Mouse (Mus musculus) kidney, embryonic 16.5 days (tissue): ENCODE results near the gene Smad9. TPM values are rescaled to one million over a fixed set of nuclear protein-coding genes. Genes with fewer than 3 reads are reported as not detected.
A peak's percentile ranks its signal among the peaks of the same experiment; 100 is the strongest.

Source experiments
- ATAC-seq: fragments of 200-750 bp; cut with Nextera tagmentation; 2 replicates; pipeline ENCODE4 v1.8.0; 2017; ENCODE audit warnings: moderate TSS enrichment; ENCODE audit not compliant: low FRiP score, low TSS enrichment
- H3K27ac ChIP-seq: fragments of 300-500 bp; sonication (generic); 2 replicates; pipeline ENCODE4 v1.5.1; 2014; ENCODE audit warnings: low read length
- H3K27me3 ChIP-seq: fragments of 300-500 bp; sonication (generic); 2 replicates; pipeline ENCODE4 v1.6.1; 2014; ENCODE audit warnings: low read length, control low read depth, mixed read lengths; ENCODE audit not compliant: insufficient read depth
- H3K36me3 ChIP-seq: fragments of 300-500 bp; sonication (generic); 2 replicates; pipeline ENCODE4 v1.6.1; 2014; ENCODE audit warnings: low read length, control low read depth, mixed read lengths; ENCODE audit not compliant: insufficient read depth
- H3K4me1 ChIP-seq: fragments of 300-500 bp; sonication (generic); 2 replicates; pipeline ENCODE4 v1.6.1; 2014; ENCODE audit warnings: low read length, control low read depth, mixed read lengths; ENCODE audit not compliant: insufficient read depth
- H3K4me2 ChIP-seq: fragments of 300-500 bp; sonication (generic); replicated peaks from 2 replicates; pipeline ENCODE4 v1.6.1; 2014; ENCODE audit warnings: low read depth, low read length
- H3K4me3 ChIP-seq: fragments of 300-500 bp; sonication (generic); 2 replicates; pipeline ENCODE4 v1.5.1; 2014; ENCODE audit warnings: mild to moderate bottlenecking, low read length
- H3K9ac ChIP-seq: fragments of 300-500 bp; sonication (generic); replicated peaks from 2 replicates; pipeline ENCODE4 v1.6.1; 2014; ENCODE audit warnings: low read length
- H3K9me3 ChIP-seq: fragments of 300-500 bp; sonication (generic); 2 replicates; pipeline ENCODE4 v1.6.1; 2016; ENCODE audit warnings: low read length, control low read depth
- WGBS: fragments of 180-500 bp; shearing (Covaris S2); extraction: QIAGEN DNeasy Blood & Tissue Kit; methylation state at CpG from one replicate; pipeline ENCODE4 v1.1.7; 2014; 5-methylcytosine and 5-hydroxymethylcytosine counted together
- polyA plus RNA-seq: library from polyadenylated mRNA; unstranded; fragments of >200 nt; fragmentation: Nextera tagmentation; extraction: Ambion mirVana; gene quantifications from 2 replicates; pipeline ENCODE4 v1.2.1, GENCODE M21; 2015

Gene Smad9
- polyA plus RNA-seq, 1 experiment from 2014 or later, result 1.4 TPM

GRCm38 (mm10) chr3:54728100-54728499, 27.3 kb upstream of the Smad9 start:
- H3K27me3 ChIP-seq, result no peaks in the 10 kb centered on the region
- no peaks in the 10 kb centered on the region for H3K9me3 ChIP-seq
- H3K27ac ChIP-seq, result no peak overlapping the region
- no peak overlapping the region for H3K4me3 ChIP-seq
- peaks cover 4% of the 10 kb centered on the region for H3K4me1 ChIP-seq
- no peak for ATAC-seq
- no peak overlapping the region for H3K4me2 ChIP-seq
- no peak overlapping the region for H3K9ac ChIP-seq
- peaks cover 57% of the 10 kb centered on the region for H3K36me3 ChIP-seq
- 92% methylated on average over 6 of the region's 6 CpGs for WGBS

- 24% methylated on average over 8 of the region's 8 CpGs for WGBS
- peaks cover 47% of the 10 kb centered on the region for H3K36me3 ChIP-seq
Measured at GRCm38 (mm10) chr3:54731626-54732150, 23.7 kb upstream of the Smad9 start.

GRCm38 (mm10) chr3:54732371-54732770, 23.0 kb upstream of the Smad9 start:
- Histone ChIP-seq H3K36me3 (peaks cover 40% of the 10 kb centered on the region), H3K27ac (no peak overlapping the region), H3K27me3 (no peaks in the 10 kb centered on the region), H3K4me2 (no peak overlapping the region), H3K9me3 (no peaks in the 10 kb centered on the region), H3K4me3 (no peak overlapping the region), H3K9ac (no peak overlapping the region), H3K4me1 (peaks cover 8% of the 10 kb centered on the region)
- no peak for ATAC-seq
- WGBS, result 80% methylated on average over 4 of the region's 4 CpGs

More at GRCm38 (mm10) chr3:54731626-54732150, 23.7 kb upstream of the Smad9 start:
- H3K4me1 ChIP-seq, result peaks cover 8% of the 10 kb centered on the region
- no peak overlapping the region for H3K4me2 ChIP-seq
- H3K27ac ChIP-seq, result no peak overlapping the region
- no peak for ATAC-seq
- no peak overlapping the region for H3K4me3 ChIP-seq
- H3K9ac ChIP-seq, result no peak overlapping the region
- no peaks in the 10 kb centered on the region for H3K27me3 ChIP-seq
- H3K9me3 ChIP-seq, result no peaks in the 10 kb centered on the region

GRCm38 (mm10) chr3:54734411-54735246, 20.8 kb upstream of the Smad9 start:
- peaks cover 25% of the 10 kb centered on the region; the same call in 1 of the 2 replicates for H3K36me3 ChIP-seq
- H3K4me2 ChIP-seq, result peak overlapping the region; percentile 79
- WGBS, result under 1% methylated on average over 75 of the region's 84 CpGs

GRCm38 (mm10) chr3:54735247-54736046, 19.9 kb upstream of the Smad9 start, which contains the start of the genes Exosc8 and Alg5:
Gene Exosc8 (minus strand): TSS chr3:54735393.
Gene Alg5 (plus strand): TSS chr3:54735539.
- peaks cover 22% of the 10 kb centered on the region; the same call in 1 of the 2 replicates for H3K36me3 ChIP-seq
- H3K4me2 ChIP-seq, result peak within 1 kb of the TSS; percentile 79
- peaks cover 8% of the 10 kb centered on the region for H3K4me1 ChIP-seq
- peak; percentile 94 for ATAC-seq
- H3K27me3 ChIP-seq, result no peaks in the 10 kb centered on the region
- peak within 1 kb of the TSS; percentile 70 for H3K4me3 ChIP-seq
- H3K9ac ChIP-seq, result peak within 1 kb of the TSS; percentile 92
- H3K27ac ChIP-seq, result peak within 1 kb of the TSS; percentile 100
- no peaks in the 10 kb centered on the region for H3K9me3 ChIP-seq
- 0% methylated on average over 55 of the region's 65 CpGs for WGBS

More at GRCm38 (mm10) chr3:54734411-54735246, 20.8 kb upstream of the Smad9 start:
- H3K4me1 ChIP-seq, result peaks cover 8% of the 10 kb centered on the region
- peak overlapping the region; percentile 92 for H3K9ac ChIP-seq
- H3K27me3 ChIP-seq, result no peaks in the 10 kb centered on the region
- peak overlapping the region; percentile 100 for H3K27ac ChIP-seq
- ATAC-seq, result peak; percentile 95
- H3K4me3 ChIP-seq, result peak overlapping the region; percentile 70
- no peaks in the 10 kb centered on the region for H3K9me3 ChIP-seq

- H3K36me3 ChIP-seq, result peaks cover 27% of the 10 kb centered on the region
- H3K4me2 ChIP-seq, result peak overlapping the region; percentile 79
- H3K27ac ChIP-seq, result peak overlapping the region; percentile 100
- H3K4me1 ChIP-seq, result peaks cover 8% of the 10 kb centered on the region
- peak overlapping the region; percentile 70 for H3K4me3 ChIP-seq
- peak overlapping the region; percentile 92 for H3K9ac ChIP-seq
- no peaks in the 10 kb centered on the region for H3K27me3 ChIP-seq
- no peaks in the 10 kb centered on the region for H3K9me3 ChIP-seq
- WGBS, result 51% methylated on average over 18 of the region's 18 CpGs
- ATAC-seq, result no peak
Measured at GRCm38 (mm10) chr3:54736101-54736927, 19.1 kb upstream of the Smad9 start.

- no peaks in the 10 kb centered on the region for H3K9me3 ChIP-seq
- WGBS, result 89% methylated on average over 8 of the region's 8 CpGs
- H3K4me1 ChIP-seq, result peaks cover 4% of the 10 kb centered on the region
- no peak overlapping the region for H3K4me3 ChIP-seq
- H3K27ac ChIP-seq, result no peak overlapping the region
- no peak overlapping the region for H3K9ac ChIP-seq
- peaks cover 31% of the 10 kb centered on the region for H3K36me3 ChIP-seq
- H3K27me3 ChIP-seq, result no peaks in the 10 kb centered on the region
- H3K4me2 ChIP-seq, result no peak overlapping the region
- ATAC-seq, result no peak
Measured at GRCm38 (mm10) chr3:54737317-54737716, 18.1 kb upstream of the Smad9 start.

- 94% methylated on average over 11 of the region's 11 CpGs for WGBS
- H3K4me1 ChIP-seq, result no peaks in the 10 kb centered on the region
- H3K4me3 ChIP-seq, result no peak overlapping the region
- no peak overlapping the region for H3K27ac ChIP-seq
- peaks cover 74% of the 10 kb centered on the region for H3K36me3 ChIP-seq
- no peak overlapping the region for H3K4me2 ChIP-seq
- no peaks in the 10 kb centered on the region for H3K27me3 ChIP-seq
- no peaks in the 10 kb centered on the region for H3K9me3 ChIP-seq
- ATAC-seq, result no peak
- H3K9ac ChIP-seq, result no peak overlapping the region
Measured at GRCm38 (mm10) chr3:54741965-54742364, 13.4 kb upstream of the Smad9 start.

- no peak overlapping the region for H3K4me3 ChIP-seq
- peaks cover 3% of the 10 kb centered on the region; the same call in 1 of the 2 replicates for H3K9me3 ChIP-seq
- peaks cover 92% of the 10 kb centered on the region for H3K36me3 ChIP-seq
- 60% methylated on average over 5 of the region's 5 CpGs for WGBS
- no peaks in the 10 kb centered on the region for H3K4me1 ChIP-seq
- no peak for ATAC-seq
- no peaks in the 10 kb centered on the region for H3K27me3 ChIP-seq
- H3K9ac ChIP-seq, result no peak overlapping the region
- H3K27ac ChIP-seq, result no peak overlapping the region
- H3K4me2 ChIP-seq, result no peak overlapping the region
Measured at GRCm38 (mm10) chr3:54745799-54746198, 9.6 kb upstream of the Smad9 start.
